Mouse (Mus musculus) small intestine, adult 2 months (tissue): ENCODE measurements around the gene Gm12569.

Source experiments
- CTCF ChIP-seq: fragments of 200-500 bp; IDR thresholded peaks from 2 replicates; pipeline ENCODE4 v1.5.1; 2012; ENCODE audit warnings: low read depth, mild to moderate bottlenecking, control low read depth, inconsistent platforms, low read length, moderate library complexity, mixed read lengths; ENCODE audit not compliant: insufficient replicate concordance, insufficient read length; ENCODE audit errors: extremely low read depth
- POLR2A ChIP-seq: fragments of 200-500 bp; IDR thresholded peaks from 2 replicates; pipeline ENCODE4 v1.6.1; 2012; ENCODE audit warnings: low read depth, mild to moderate bottlenecking, control low read depth, inconsistent platforms, low read length, moderate library complexity

GRCm38 (mm10) chr11:51214021-51214420, 6.3 kb upstream of the Gm12569 start:
- TF ChIP-seq CTCF (no peak), POLR2A (no peak)
